Mouse (Mus musculus) megakaryocyte, embryonic 14.5 days (primary cell): ENCODE measurements at regions not wholly inside any gene's neighbourhood (a gene's known extent, or its start where the extent isn't known, plus 50 kb on each side); places are given as distances from the start of the nearest gene placed in this dataset.

Source experiments
- FLI1 ChIP-seq: IDR thresholded peaks from 2 replicates; pipeline ENCODE4 v1.6.1; 2012; ENCODE audit warnings: low read length, inconsistent platforms, mixed read lengths
- GATA1 ChIP-seq: IDR thresholded peaks from 3 replicates; pipeline ENCODE4 v1.6.1; 2012; ENCODE audit warnings: mixed read lengths, low read length, inconsistent platforms, borderline replicate concordance

DNA sequence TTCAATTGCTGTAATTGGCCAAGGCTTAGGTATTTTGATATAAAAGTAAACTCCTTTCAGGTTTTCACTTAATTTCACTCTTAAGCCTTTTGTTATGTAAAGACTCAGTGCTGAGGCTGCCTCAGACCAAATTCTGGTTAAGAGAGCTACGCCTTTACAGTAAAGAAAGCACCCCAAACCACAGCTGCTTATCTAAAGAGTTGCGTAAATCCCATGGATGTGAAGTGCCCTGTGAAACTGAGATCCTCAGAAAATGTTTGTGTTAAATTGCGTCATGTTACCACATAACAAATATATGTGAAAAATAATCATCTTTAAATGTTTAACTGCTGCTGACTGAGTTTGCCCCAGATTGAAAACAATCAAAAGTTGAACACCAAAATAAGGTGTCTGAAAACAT lies 269.5 kb upstream of the Tenm4 start:
- TF ChIP-seq GATA1 (no peak), FLI1 (no peak)
